Mouse (Mus musculus) testis, postnatal 10 days (tissue): ENCODE measurements around the gene 1700008O03Rik.

ENCODE experiments used
- DNase-seq: peaks from one replicate; pipeline ENCODE4 v3.0.0; 2021; ENCODE audit warnings: low spot score

The 1700008O03Rik gene

DNA sequence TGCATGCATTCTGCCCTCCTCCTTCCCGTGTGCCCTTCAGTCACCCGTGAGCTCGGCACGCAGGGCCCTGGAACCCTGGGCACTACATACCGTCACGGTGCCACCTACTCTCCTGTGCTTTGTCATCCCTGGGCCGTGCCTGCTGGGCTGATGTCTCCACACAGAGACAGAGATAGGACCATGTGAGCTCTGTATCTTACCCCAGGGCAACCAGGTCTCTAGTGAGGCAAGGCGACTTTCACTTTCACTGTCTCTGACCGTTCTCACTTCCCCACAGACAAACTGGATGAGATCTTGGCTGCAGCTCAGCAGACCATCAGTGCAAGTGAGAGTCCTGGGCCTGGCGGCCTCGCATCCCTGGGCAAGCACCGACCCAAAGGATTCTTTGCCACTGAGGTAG lies 41.0 kb downstream of the 1700008O03Rik start:
- DNase-seq, result no peak

DNA sequence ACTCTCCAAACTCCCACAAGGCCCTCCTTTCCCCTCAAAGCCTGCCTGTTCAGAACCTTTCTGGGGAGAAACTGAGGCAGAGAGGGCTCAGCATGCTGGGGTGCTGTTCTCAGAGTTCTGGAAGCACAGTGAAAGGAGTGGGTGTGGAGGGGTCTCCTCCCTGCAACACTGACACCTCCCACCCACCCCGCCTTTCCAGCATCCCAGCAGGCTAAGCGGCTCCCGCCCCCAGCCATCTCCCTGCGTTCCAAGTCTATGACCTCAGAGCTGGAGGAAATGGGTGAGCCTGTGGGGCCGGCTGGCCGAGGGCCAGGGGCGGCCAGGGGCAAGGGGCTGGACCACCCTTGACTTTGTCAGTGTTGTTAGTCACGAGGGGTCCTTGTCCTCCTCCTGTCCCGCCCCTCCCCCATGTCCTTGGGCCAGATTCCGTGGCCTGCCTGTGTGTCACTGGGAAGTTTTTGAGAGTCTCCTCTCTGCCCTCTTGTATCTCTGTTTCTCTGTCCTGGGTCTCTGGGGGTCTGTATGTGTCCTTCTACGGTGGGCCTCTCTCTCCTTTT lies 42.1 kb downstream of the 1700008O03Rik start:
- no peak for DNase-seq

DNA sequence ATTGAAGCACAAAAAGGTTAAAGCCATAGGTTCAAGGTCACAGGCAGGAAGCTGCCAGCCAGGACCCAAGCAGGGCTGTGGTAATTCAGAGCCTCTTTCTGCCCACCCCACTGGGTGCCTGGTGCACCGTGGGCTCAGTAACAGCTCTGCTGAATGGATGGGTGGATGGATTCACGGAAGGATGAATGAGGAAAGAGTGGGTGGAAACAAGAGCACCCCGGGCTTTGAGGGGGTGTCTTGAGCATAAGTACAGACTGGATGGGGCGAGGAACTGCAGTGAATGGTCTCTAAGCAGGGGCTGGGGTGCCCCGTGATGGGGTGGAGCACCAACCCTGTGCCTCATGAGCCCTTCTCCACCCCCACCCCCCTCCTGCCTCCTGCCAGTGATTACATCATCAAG lies 43.9 kb downstream of the 1700008O03Rik start:
- DNase-seq, result no peak

DNA sequence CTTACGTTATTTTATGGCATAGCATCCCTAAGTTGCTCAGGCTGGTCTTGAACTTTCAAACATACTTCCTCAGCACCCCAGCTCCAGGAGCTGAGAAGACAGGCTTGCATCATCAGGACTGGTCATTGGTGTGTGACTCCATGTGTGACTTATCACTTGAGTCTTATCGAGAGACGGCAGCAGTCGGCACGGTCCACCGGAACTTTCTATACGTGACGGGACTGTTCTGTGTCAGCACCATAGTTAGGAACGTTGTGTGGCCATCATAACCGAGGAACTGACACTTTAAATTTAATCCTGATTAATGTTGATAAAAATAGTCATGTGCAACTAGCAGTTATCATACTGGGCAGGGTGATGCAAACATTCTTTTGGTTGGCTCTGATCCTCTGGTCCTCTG lies 44.5 kb downstream of the 1700008O03Rik start:
- DNase-seq, result no peak

DNA sequence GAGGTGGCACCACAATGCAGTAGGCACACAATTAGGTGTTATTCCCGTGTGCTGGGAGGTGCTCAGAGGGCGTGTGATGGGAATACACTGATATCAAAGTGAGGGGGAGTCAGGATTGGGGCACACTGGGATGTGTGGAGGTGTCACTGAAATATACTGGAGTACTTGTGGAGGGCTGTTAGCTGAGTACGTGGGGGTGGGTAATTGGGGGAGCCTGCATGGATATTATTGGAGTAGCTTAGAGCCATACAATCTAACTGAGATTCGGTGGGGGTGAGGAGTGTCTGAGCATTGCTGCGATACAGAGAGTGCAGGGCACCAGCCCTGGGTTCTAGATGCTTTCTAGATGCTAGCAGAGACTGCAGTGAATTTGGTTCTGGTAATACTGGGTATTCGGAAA lies 45.4 kb downstream of the 1700008O03Rik start:
- DNase-seq, result no peak

DNA sequence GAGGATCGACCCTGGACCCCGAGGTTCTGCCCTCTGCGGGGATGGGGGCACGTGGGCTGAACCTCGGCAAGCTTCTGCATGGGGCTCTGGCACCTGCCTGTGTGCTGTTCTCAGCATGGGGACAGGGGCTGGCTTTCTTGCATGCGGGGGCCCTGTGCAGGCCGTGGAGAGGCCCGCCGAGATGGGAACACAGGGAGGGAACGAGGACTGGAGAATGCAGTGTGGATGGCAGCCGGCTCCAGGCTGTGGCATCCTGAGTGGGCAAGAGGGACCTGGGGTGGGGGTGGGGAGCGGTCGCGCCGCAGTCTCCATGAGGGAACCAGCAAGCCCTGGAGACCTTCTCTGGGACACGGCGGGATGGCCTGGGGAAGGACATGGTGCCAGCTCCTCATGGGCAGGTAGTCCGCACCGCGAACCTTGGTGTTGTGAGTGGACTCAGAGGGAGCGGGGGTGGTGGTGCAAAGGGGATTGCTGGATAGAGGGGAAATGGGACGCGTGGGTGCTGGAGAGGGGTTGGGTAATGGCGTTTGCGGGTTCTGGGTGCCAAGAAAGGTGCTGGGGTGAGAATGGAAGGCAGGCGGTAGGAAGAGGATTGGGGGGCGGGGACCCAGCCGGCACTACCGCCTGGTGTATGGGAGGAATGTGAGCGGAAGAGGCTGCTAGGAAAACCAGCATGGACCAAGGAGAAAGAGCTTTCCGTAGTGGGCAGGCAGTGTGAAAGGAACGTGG lies 48.3 kb downstream of the 1700008O03Rik start:
- DNase-seq, result no peak

DNA sequence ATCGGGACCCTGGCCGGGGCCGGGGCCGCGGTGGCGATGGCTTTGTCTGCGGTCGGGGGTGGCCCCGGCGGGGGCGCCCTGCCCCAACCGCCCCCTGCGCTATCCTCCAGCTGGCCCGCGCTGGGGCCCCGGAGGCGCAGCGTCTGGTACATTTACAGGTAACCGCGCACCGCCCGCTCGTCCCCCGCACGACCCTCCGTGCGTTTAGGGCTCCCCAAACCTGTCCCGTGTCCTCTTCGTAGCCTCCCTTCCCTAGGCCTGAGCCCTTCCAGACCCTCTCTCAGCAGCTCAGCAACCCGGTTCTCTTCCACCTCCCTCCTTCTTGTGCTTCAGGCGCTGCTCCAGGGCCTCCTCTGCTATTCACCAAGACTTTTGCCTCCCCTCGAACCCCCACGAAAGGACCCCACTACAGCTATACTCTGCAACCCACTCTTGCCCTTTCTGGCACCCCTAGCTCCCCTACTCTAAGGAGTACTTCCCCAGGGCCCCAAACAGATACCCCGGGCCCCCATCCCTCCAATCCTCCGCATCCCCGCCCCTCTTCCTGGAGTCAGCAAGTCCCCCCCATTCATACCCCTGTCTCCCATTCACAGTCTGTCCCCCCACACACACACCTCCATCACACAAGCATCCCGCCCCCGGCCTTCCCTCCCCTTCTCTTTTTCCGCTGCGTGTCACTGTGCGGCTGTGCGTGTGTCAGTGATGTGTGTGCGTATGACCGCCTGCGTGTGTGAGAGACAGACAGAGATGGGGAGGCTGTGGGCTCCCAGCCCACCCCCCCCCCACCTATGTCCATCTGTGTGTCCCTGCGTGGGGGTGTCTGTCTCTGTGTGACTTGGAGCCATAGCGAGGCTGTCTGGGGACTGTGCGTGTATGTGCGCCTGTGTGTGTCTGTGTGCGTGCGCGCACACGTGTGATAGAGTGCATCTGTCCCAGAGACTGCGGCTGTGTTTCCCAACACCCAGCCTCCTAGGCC lies 49.3 kb downstream of the 1700008O03Rik start:
- no peak for DNase-seq

DNA sequence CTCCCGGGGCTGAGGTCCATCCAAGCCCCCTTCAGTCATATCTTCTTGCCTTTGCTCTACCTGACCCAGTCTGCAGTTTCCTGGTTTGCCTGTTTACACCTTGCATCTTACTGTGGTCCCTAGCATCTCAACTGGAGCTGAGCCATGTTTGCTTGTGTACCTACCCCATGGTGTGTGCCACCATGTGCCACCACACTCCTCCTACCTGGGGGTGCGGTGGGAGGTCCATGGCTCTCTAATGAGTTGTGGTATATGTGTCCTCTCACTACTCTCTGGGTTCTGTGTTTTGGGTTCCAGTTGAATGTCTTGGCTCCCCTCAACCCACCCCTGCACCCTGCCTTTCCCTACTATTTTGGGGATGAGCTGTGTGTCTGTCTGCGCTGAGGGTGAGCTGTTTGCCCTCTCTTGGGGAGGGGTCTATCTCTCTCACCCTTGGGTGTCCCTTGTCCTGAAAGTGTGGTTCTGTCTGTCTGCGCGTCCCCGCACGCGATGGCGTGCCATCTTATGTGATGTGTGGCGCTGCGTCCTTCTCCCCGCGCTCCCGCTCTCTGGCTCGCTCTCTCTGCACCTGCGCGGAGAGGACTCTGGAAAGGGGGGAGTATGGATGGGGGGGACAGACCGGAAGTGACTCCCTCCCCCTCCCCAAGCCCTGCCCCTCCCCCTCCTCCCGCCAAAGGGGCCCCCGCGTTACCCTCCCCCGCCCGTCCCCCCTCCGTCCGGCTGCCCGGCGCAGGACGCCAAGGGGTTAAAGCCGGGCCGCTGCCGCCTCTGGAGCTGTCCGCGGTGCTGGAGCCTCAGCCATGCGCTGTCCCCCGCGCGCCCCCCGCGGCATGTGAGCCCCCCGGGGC lies 50.4 kb downstream of the 1700008O03Rik start:
- peak; percentile 80 for DNase-seq

DNA sequence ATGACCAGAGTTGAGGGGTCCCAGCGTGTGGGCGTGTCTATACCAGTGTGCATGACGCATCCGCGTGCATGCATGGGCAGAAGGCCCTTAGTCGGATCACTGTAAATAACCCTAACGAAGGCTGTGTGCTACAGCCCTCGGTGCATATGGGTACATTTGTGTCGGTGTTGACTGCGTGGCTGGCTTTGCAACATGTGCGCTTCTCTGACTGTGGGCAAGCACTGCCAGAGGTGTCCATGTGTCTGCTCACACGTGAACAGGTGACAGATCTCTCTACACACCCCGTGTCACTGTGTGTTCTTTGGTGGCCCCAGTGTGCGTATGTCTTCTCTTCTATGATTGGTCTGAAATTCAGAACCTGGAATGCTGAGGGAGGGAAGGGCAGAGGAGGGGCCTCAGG lies 51.5 kb downstream of the 1700008O03Rik start:
- no peak for DNase-seq

DNA sequence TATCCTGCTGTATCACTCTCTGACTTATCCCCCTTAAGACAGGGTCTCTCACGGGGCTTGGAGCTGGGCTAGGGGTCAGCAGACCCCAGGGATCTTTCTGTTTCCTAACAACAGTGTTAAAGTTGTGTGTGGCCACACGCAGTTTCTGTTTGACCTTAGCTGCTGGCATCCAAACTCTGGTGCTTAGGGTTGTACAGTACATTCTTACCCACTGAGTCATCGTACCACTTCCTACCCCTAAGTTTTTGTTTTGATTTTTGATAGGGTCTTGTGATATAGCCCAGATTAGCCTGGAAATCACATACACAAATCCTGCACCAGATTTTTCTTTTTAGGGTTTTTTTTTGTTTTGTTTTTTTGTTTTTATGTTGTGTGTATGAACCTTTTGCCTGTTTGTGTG lies 53.3 kb downstream of the 1700008O03Rik start:
- no peak for DNase-seq

DNA sequence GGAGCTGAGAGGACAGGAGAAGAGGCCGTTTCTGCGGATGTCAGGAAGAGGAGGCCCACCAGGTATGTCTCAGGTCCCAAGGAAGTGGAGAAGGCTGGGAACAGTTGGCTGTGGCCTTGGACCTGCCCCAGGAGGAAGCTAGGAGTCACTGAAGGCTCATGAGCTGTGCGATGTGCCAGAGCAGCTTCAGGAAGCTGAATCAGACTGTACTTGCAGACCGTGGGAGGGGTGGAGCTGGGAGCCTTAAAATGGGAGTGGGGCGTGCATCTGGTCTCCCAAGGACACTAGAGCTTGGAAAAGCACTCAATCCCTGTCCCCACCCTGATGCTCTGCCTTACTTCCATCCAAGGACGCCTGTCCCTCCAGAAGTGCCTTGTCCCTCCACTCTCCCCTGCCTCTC lies 59.0 kb downstream of the 1700008O03Rik start:
- DNase-seq, result no peak

DNA sequence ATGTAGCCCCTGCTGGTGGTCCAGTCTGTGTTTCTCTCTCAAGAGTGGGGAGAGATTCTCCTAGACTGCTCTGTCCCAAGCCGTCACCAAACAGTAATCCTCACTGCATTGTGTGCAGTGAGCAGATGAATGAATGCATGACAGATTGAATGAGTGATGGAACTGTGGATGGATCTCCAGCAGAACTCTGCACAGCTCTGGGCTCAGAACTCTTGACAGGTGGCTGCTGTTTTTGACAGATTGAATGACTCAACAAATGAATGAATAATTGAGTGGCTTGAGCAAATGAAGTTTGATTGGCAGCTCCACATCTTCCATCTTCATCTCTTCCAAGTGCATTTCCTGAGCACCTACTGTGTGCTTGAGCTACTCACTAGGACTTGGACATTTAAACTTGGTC lies 63.3 kb downstream of the 1700008O03Rik start:
- DNase-seq, result no peak

DNA sequence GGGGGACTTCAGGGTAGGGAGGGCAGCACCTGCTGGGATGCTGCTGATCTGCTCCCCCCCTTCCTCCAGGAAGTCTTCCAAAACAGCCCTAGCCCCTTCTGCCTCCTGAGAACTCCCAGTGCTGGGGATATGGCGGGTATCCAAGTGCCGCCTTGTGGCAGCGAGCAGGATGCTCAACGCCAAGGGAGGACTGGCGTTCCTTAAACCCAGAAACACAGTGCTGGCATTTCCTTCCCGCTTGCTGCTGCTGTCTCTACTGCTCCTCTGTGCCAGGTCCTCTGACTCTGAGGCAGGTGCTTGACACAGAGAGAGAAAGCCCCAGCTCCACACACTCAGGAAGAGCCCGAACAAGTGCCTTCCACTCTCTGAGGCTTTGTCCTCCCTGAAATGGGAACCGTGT lies 64.7 kb downstream of the 1700008O03Rik start:
- no peak for DNase-seq

DNA sequence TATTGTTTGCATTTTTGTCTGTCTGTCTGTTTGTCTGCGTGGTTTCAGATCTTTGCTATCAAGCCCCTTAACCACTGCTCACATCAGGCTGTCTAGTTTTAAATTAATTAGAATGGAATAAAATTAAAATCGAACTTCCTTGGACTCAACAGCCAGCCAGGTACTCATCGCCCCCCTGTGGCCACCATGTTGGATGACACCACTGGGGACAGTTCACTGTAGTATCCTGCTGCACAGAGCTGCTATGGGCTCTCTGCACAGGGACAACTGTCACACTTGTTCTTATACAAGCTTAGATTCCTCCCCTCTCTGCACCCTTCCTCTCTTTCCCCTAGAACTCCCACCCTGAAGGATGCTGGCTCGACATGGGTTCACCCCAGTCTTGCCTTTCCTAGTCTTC lies 67.7 kb downstream of the 1700008O03Rik start:
- no peak for DNase-seq

DNA sequence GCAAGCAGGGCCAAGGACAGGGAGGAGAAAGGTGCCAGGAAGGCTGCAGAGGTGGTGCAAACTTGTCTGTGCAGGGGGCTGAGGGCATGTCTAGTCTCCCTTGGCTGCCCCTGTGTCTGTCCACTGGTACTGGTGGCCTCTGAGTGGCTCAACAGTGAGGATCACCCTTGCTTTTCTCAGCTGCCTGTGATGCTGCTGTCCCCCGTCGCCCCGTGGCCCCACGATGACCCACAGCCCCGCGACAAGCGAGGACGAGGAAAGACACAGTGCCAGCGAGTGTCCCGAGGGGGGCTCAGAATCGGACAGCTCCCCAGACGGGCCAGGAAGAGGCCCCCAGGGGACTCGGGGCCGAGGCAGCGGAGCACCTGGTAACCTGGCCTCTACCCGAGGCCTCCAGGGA lies 73.1 kb downstream of the 1700008O03Rik start:
- DNase-seq, result no peak

DNA sequence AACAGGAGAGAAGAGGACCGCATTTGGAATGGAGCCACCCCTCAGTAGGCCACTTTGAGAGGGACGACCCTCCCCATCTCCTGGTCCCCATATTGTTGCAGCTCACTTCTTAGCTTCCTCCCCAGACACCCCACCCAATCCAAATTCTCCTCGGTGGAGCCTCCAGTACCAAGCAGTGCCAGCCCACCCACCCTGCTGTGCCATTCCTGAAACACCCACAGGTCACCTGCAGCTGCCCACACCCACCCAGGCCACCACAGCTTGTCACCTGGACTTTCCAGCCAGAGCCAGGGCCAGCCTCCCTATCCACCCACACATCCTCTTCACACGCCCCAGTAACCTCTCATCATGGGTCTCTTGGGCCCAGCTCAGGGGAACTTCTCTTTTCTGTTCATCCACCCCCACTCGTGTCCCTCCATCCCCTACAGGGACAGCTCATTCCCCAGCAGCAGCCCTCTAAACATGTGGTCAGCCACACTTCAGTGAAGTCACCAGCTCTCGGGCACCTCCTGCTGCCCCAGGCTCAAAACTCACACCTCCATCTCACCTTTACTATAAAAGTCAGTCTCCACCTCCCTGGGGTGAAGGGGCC lies 73.8 kb downstream of the 1700008O03Rik start:
- no peak for DNase-seq

DNA sequence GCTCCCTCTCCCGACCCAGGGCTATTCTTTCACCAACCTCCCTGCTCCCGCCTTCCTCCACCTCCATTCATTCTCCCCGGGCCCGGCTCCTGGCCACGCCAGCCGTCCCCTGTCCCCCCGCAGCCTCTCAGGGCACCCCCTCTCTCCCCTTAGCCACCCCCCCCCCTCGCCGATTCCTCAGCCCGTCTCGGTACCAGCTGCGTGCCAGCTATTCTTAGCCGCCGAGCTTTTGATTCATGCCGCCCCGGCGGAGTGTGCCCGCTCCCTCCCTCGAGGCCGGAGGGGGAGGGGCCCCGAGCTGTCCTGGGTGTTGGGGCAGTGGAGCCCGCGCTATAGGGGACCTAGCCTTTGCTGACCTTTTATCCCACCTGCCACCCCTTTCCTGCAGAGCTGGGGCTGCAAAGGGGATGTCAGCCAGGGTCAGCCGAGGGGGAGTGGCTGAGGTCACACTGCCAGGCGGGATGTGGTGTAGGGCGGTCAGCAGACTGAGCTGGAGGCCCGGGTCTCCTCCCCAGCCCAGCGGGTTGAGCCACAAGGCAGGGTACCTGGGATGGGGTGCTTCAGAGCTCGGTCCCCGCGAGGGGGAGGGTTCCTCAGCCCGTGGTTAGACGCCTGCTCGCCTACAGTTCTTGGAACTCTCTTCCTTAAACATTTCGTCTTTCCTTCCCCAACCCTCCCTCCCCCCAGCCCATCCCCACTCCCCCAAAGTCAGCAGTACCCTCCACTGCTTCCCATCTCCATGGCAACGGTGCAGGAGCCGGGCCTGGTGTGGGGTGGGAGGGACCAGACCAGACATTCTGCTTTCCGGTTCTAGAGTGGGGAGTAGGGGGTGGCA lies 74.5 kb downstream of the 1700008O03Rik start:
- DNase-seq, result no peak

DNA sequence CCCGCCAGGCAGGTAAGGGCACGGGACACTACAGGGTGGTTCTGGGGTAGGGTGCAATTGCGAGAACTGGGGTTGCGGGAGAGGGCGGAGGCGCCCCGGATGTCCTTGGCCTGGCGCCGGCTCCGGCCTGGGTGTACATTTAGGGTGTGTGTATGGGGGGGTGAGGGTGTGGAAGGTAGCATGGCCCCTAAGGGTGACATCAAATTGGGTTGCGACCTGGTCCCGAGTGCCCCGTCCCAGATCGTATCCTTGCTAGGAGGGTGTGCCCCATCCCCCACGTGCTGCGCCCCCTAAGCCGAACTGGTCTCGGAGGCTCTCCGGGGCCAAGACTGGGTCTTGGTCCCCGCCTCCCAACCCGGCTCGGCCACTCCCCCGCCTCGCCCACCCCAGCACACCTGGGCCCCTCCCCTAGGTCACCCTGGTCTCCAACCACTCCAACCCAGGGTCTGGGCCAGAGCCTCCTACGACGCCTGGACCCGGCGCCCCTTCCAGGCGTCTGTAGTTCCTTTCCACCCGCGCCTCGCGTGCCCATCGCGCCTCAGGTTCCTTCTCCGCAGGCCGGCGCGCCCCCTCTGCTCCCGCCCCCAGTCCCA lies 75.2 kb downstream of the 1700008O03Rik start:
- no peak for DNase-seq
